Mouse (Mus musculus) neural tube, embryonic 10.5 days (tissue): Measurements from ENCODE around the gene Cnot4.
"Not testable (repeated sequence)": the region's sequence is repeated elsewhere in the genome, so short reads cannot be mapped to it uniquely, and the experiment has no call there.

Experiments used
- DNase-seq: peaks from one replicate; pipeline ENCODE4 v3.0.0-alpha.2; 2017; ENCODE audit warnings: low spot score; ENCODE audit errors: extremely low spot score

Cnot4 gene

GRCm38 (mm10) chr6:35133579-35134488 lies at the start of gene Cnot4:
Cnot4 (minus strand) TSS chr6:35133724.
- peak; percentile 100 for DNase-seq

DNA sequence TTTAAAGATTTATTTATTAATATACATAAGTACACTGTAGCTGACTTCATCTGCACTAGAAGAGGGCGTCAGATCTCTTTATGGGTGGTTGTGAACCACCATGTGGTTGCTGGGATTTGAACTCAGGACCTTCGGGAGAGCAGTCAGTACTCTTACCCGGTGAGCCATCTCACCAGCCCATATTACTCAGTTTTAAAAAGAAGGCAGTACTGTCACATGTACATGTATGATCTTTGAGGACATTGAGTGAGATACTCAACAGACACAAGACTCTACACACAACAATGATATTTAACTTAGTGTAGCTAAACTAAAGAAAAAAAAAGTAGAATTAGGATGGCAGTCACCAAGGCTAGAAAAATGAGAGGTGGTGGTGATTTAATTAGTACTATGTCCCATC lies 45.8 kb upstream of the Cnot4 start:
- not testable (repeated sequence) for DNase-seq

- DNase-seq, result peak; percentile 82
These were observed 44.2 kb upstream of the Cnot4 start for GRCm38 (mm10) chr6:35177650-35178272.

- peak; percentile 84 for DNase-seq
These were observed 43.6 kb upstream of the Cnot4 start, which contains the start of gene Nup205 for GRCm38 (mm10) chr6:35176979-35177649. Nup205 (plus strand) TSS chr6:35177421.

- no peak for DNase-seq
These were observed 39.7 kb upstream of the Cnot4 start for GRCm38 (mm10) chr6:35173181-35173580.

GRCm38 (mm10) chr6:35172028-35172427 lies 38.5 kb upstream of the Cnot4 start:
- not testable (repeated sequence) for DNase-seq

GRCm38 (mm10) chr6:35169250-35169649 lies 35.7 kb upstream of the Cnot4 start:
- DNase-seq, result no peak

DNA sequence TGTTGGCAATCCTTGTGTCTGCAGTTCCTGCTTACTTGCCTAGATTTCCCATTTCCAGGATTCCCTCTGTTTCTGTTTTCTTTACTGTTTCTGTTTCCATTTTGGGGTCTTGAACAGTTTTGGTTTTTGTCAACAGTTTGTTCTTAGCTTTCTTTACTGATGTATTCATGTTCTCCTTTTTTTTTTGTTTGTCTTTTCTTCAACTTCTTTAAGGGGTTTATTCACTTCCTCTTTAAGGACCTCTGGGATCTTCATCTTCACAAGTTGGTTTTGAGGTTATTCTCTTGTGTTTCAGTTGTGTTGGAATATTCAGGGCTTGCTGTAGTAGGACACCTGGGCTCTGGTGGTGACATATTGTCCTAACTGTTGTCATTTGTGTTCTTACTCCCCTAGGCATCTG lies 21.0 kb upstream of the Cnot4 start:
- no peak for DNase-seq

GRCm38 (mm10) chr6:35147726-35148422 lies 14.3 kb upstream of the Cnot4 start:
- no peak for DNase-seq

DNA sequence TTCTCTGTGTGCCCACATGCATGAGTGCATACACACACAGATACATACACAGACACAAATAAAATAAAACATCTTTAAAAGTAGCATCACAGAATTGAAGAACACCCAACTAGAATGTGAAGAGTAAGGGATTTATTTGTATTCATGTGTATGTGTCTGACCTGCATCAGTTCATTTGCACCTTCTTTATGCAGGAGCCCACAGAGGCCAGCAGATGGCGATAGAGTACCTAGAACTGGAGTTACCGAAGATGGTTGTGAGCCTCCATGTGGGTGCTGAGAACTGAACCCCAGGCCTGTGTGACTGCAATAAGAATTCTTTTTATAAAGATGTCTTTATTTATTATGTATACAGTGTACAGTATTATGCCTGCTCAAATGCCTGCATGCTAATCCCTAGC lies 12.0 kb upstream of the Cnot4 start:
- no peak for DNase-seq

- DNase-seq, result no peak
These were observed 6.8 kb upstream of the Cnot4 start for GRCm38 (mm10) chr6:35140351-35140750.

- DNase-seq, result no peak
These were observed 1.3 kb upstream of the Cnot4 start for GRCm38 (mm10) chr6:35134844-35135243.

DNA sequence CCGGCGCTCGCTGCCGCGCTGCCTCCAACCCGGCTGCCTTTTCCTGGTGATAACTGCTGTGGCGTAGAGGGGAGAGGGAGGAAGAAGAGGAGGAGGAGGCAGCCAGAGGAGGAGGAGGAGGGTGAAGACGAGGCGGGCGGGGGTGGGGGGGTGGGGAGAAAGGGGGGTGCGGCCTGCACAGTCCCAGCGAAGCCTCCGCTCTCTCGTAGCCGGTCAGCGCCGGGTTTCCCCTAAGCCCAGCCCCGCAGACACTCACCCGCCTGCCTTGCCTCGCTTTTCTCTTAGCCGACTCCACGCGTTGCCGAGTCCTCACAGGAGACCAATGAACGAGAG lies 312 bp downstream of the Cnot4 start:
- no peak for DNase-seq

DNA sequence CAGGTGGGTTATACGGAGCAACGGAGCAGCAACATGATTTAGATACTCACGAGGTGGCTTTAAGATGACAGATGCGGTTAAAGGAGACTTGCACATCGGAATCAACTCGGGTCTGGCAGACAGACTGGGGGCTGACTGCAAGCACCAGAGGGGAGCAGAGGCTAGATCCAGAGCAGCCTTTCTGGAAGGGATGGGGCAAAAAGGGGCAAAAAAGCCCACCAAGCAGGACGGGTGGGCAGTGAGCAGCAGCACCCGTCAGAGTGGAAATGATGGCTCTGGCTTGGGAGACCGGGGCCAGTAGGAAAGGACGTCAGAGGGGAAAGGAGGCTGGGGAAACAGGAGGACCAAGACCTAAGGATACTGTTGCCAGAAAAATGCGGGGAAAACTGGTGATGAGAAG lies 718 bp downstream of the Cnot4 start:
- peak; percentile 39 for DNase-seq

DNA sequence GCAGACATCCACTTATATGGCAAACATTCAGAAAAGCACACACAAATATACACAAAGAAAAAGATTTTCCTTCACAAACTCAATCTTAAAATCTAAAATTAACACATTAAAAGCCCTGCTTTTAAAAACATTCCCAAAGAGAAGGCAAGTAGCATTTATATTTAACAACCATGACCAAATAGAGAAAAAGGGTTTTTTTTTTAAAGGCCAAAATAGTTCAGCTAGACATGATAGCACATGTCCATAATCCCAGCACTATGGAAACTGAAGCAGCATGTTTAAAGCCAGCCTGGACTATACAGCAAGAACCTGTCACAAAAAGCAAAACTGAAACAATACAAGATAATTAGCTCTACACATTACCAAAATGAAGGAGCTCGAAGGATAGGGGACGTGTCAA lies 11.0 kb downstream of the Cnot4 start:
- DNase-seq, result no peak

DNA sequence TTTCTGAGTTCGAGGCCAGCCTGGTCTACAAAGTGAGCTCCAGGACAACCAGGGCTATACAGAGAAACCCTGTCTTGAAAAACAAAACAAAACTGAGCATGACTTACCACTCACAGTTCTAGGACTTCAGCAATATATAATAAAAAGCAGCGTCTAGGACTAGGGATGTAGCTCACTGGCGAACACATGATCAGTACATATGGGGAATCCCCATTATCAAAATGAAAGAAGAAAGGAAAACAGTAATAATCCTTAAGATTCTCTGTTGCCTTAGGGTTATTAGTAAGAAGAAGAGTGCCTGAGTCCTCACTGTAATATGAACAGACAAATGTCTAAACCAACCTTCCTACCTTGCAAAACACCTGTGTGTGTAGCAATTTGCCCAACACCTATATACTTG lies 11.6 kb downstream of the Cnot4 start:
- DNase-seq, result no peak

GRCm38 (mm10) chr6:35102457-35102856 lies 31.1 kb downstream of the Cnot4 start:
- no peak for DNase-seq

DNA sequence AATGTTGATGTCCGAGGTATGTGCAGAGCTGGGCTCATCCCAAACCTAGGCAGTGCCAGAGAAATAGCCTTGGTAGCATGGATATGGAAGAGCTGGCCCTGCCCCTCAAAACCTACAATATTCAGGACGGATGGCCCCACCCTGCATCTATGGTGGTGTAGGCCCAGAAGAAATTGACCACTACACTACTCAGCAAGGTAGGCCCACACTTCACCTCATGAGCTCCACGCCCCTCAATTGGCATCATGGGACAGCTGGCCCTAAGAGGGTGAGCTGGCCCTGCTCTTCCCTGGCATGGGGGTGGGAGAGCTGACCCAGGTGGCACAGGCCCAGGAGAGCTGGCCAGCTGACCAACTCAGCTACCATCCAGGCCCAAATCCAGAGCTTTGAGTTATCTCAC lies 48.6 kb downstream of the Cnot4 start:
- DNase-seq, result no peak

GRCm38 (mm10) chr6:35075148-35075547 lies 58.4 kb downstream of the Cnot4 start:
- DNase-seq, result no peak

DNA sequence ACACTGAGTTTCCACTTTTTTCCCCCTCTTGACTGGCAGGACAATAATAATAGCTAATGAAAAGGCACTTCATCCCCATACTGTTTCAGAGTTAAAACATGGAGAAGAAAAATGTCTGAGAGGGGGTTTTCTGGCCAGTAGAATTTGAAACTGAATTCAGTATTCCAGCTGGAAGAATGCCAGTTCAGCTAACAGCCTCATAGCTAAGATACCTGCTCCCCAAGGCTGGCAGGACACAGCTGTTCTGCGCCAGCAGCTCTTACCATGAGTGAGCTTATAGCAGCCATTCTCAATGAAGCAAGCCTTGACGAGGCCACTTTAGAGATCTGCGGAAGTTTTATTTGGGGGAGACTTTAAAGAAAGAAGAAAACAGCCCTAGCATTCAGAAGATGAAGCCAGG lies 62.3 kb downstream of the Cnot4 start:
- no peak for DNase-seq

GRCm38 (mm10) chr6:35062446-35062845 lies 71.1 kb downstream of the Cnot4 start:
- DNase-seq, result no peak

DNA sequence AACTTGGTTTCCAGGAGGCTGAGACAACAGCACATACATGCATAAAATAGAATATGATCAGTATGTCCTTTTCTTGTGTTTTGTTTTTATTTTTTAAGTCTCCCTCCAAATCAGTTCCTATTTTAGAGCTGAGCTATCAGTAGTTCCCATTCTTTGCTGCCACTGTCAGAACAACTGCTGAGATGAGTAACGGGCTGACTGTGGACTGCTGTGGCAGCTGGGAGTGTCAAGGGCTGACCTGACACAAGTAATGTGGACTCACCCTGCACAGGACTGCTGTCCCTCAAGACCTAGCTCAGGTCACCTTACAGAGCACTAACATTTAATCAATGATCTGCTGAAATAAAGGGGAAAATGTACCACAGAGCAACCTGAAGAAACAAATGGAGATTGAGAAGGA lies 90.4 kb downstream of the Cnot4 start:
- no peak for DNase-seq
